Mouse (Mus musculus) ES-Bruce4 (cell line): ENCODE results near the gene Kif1b. TPM values are rescaled to one million over a fixed set of nuclear protein-coding genes. Genes with fewer than 3 reads are reported as not detected.

Experiments
- H3K27ac ChIP-seq: 2 replicates; pipeline ENCODE4 v1.5.1; 2012; ENCODE audit warnings: low read length, inconsistent platforms; ENCODE audit not compliant: insufficient read depth
- H3K27me3 ChIP-seq: 2 replicates; pipeline ENCODE4 v1.6.1; 2012; ENCODE audit warnings: mild to moderate bottlenecking, low read length, inconsistent platforms; ENCODE audit not compliant: control insufficient read depth, poor library complexity, insufficient read depth, severe bottlenecking
- H3K36me3 ChIP-seq: 2 replicates; pipeline ENCODE4 v1.6.1; 2012; ENCODE audit warnings: inconsistent platforms, mild to moderate bottlenecking, low read length, moderate library complexity; ENCODE audit not compliant: control insufficient read depth, poor library complexity, insufficient read depth, severe bottlenecking
- H3K4me1 ChIP-seq: one replicate; pipeline ENCODE4 v1.8.1; 2011; ENCODE audit warnings: low read length; ENCODE audit not compliant: control insufficient read depth, insufficient read depth
- H3K4me3 ChIP-seq: 2 replicates; pipeline ENCODE4 v1.5.1; 2011; ENCODE audit warnings: low read depth, mild to moderate bottlenecking, low read length
- H3K9ac ChIP-seq: 2 replicates; pipeline ENCODE4 v1.6.1; 2012; ENCODE audit warnings: low read depth, mild to moderate bottlenecking, inconsistent platforms; ENCODE audit not compliant: poor library complexity, severe bottlenecking
- H3K9me3 ChIP-seq: replicated peaks from 2 replicates; pipeline ENCODE4 v1.6.1; 2012; ENCODE audit warnings: mild to moderate bottlenecking, low read length, inconsistent platforms; ENCODE audit not compliant: control insufficient read depth, poor library complexity, insufficient read depth, severe bottlenecking
- CTCF ChIP-seq: IDR thresholded peaks from one replicate; pipeline ENCODE4 v1.8.1; 2011; ENCODE audit warnings: low read depth, low read length
- EP300 ChIP-seq: IDR thresholded peaks from 2 replicates; pipeline ENCODE4 v1.6.1; 2011; ENCODE audit warnings: low read depth, low read length; ENCODE audit not compliant: insufficient read depth
- POLR2A ChIP-seq: IDR thresholded peaks from one replicate; pipeline ENCODE4 v1.8.1; 2011; ENCODE audit warnings: low read length; ENCODE audit not compliant: insufficient read depth
- polyA plus RNA-seq: library from polyadenylated mRNA; stranded (reverse); fragments of >200 nt; gene quantifications from 2 replicates; pipeline ENCODE4 v1.2.4, GENCODE M21; 2011; ENCODE audit warnings: low read depth; ENCODE audit not compliant: missing spikeins, insufficient read depth, insufficient read length

Gene Kif1b
- polyA plus RNA-seq, 1 experiment, result 40.0 TPM

DNA sequence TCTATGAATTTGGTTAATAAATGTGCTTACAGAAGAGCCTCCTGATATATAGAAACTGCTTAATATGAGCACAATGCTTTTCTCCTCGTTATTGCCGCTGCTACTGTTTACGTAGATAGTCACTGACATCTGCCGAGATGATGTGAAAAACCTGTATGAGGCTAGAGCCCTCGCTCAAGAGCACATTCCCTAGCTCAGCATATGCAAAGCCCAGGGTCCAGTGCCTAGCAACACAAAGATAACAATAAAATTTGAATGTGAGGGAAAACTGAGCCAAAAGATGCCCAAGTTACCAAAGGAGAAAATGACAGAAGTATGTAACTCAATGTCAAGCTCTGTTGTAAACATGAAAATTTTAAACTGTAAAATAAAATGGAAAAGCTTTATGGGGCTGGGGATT is 4.0 kb downstream of the Kif1b start:
- no peak for TF ChIP-seq POLR2A
- no peak for TF ChIP-seq EP300
- no peak for TF ChIP-seq CTCF
- H3K27me3 ChIP-seq, result no peaks in the 10 kb centered on the region
- peaks cover 4% of the 10 kb centered on the region for H3K4me1 ChIP-seq
- no peak overlapping the region for H3K9ac ChIP-seq
- H3K27ac ChIP-seq, result no peak overlapping the region
- H3K9me3 ChIP-seq, result no peaks in the 10 kb centered on the region
- H3K4me3 ChIP-seq, result no peak overlapping the region
- no peaks in the 10 kb centered on the region for H3K36me3 ChIP-seq

DNA sequence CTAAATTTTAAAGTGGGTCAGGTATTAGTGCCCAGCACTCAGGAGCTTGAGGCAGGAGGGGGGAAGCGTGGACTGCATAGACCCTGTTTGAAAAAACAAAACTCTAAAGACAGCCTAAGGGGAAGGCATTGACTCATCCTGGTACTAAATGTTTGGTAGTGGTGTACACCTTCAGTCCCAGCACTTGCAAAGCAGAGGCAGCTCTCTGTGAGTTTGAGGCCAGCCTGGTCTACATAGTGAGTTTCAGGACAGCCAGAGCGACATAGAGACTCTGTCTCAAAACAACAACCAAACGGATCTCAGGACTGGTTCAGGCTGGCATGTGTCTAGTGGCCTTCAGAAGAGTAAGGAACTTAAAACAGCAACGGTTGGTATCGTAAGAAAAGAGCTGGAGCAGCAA is 4.7 kb downstream of the Kif1b start:
- no peak overlapping the region for H3K27ac ChIP-seq
- no peak for TF ChIP-seq EP300
- no peak for TF ChIP-seq CTCF
- no peak for TF ChIP-seq POLR2A
- peaks cover 4% of the 10 kb centered on the region for H3K4me1 ChIP-seq

DNA sequence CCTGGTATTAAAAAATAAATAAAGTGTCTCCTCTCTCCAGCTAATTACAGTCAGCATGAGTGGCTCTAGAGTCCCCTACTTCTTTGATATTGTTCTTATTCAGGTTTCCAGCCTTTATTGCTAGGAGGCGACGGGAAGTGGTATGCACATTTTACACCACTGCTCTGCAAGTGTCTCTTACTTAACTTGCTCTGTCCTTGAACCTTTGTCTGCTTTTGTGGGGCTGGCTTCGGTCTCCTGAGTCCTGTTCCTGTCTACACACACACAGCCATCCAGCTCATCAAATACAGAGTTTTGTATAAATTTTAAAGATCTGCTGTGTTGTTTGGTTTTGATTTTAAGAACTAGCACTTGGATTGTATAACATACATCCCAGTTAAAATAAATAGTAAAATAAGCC is 5.4 kb downstream of the Kif1b start:
- Histone ChIP-seq H3K4me3 (no peak overlapping the region), H3K9me3 (no peaks in the 10 kb centered on the region), H3K4me1 (peaks cover 4% of the 10 kb centered on the region), H3K9ac (no peak overlapping the region), H3K27me3 (no peaks in the 10 kb centered on the region), H3K27ac (peak overlapping the region; percentile 61; the same call in 1 of the 2 replicates), H3K36me3 (no peaks in the 10 kb centered on the region)
- TF ChIP-seq CTCF (no peak), EP300 (no peak), POLR2A (no peak)

More for the DNA sequence above, 4.7 kb downstream of the Kif1b start:
- H3K27me3 ChIP-seq, result no peaks in the 10 kb centered on the region
- no peak overlapping the region for H3K9ac ChIP-seq
- no peak overlapping the region for H3K4me3 ChIP-seq
- no peaks in the 10 kb centered on the region for H3K9me3 ChIP-seq
- H3K36me3 ChIP-seq, result no peaks in the 10 kb centered on the region

DNA sequence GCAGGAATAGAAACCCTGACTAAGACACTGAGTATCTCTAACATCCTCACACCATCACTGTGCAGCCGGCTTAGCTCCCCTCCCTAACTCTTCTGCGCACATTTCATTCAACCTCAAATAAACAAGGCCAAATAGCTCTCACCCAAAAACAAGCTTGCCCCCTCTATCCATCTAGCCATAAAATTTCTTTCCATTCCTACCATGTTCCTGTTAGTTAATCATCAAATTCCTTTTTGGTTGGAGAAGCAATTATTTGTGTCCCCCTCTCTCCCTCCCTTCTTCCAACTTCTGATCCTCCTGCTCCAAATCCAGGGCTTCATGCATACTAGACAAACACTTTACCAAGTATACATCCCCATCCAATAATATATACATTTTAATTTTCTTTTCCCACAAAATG is 11.0 kb downstream of the Kif1b start:
- Histone ChIP-seq H3K4me1 (peaks cover under 1% of the 10 kb centered on the region), H3K27me3 (no peaks in the 10 kb centered on the region), H3K9ac (no peak overlapping the region), H3K27ac (no peak overlapping the region), H3K4me3 (no peak overlapping the region), H3K9me3 (no peaks in the 10 kb centered on the region), H3K36me3 (no peaks in the 10 kb centered on the region)
- TF ChIP-seq POLR2A (no peak), CTCF (no peak), EP300 (no peak)

DNA sequence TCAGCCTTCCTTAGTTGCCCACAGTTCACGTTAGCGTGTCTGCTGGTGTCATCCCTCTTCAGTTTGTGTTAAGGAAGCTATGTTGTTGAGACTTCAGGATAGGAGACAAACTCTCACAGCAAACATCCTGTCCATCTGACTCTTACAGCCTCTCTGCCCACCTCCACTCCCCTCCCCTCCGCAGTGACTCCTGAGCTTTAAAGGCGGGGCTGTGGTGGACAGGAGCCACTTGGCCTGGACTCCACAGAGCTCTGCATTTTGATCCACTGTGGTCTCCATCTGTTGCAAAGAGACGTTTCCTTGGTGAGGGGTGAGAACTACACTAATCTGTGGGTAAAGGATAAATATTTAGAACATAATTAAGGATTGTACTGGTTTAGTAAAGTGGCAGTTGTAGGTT is 14.5 kb downstream of the Kif1b start:
- Histone ChIP-seq H3K4me1 (no peaks in the 10 kb centered on the region), H3K9me3 (no peaks in the 10 kb centered on the region), H3K27ac (no peak overlapping the region), H3K36me3 (no peaks in the 10 kb centered on the region), H3K27me3 (no peaks in the 10 kb centered on the region), H3K9ac (no peak overlapping the region), H3K4me3 (no peak overlapping the region)
- no peak for TF ChIP-seq CTCF
- no peak for TF ChIP-seq POLR2A
- no peak for TF ChIP-seq EP300

DNA sequence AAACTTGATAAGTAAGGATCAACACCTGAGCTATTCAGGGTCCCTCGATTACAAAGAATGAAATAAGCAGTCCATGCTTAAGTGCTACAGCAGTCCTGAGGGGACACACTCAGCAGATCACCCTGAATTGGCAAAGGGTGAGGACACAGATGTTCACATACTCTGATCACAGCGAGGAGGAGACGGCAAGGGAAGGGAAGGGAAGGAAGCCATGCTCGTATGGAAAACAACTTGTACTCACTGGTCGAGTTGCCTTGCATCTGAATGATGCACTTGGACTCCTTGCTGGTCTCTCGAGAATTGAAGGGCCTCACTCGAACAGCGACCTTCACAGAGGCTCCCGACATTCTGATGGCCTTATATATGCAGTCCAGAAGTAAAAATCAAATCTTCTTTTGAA is 16.4 kb downstream of the Kif1b start:
- no peaks in the 10 kb centered on the region for H3K27me3 ChIP-seq
- H3K36me3 ChIP-seq, result no peaks in the 10 kb centered on the region
- H3K27ac ChIP-seq, result no peak overlapping the region
- no peak overlapping the region for H3K4me3 ChIP-seq
- no peaks in the 10 kb centered on the region for H3K4me1 ChIP-seq
- no peaks in the 10 kb centered on the region for H3K9me3 ChIP-seq
- TF ChIP-seq CTCF, result no peak
- no peak for TF ChIP-seq EP300
- no peak for TF ChIP-seq POLR2A
- H3K9ac ChIP-seq, result no peak overlapping the region
